Mouse (Mus musculus): ENCODE measurements around the gene Mcf2l. TPM values are rescaled to one million over a fixed set of nuclear protein-coding genes. Genes with fewer than 3 reads are reported as not detected.

The Mcf2l gene
- polyA plus RNA-seq, 1 experiment from 2014 or later, result 97.0 TPM

- H3K36me3 ChIP-seq, result peaks cover 3% of the 10 kb centered on the region; the same call in 1 of the 2 replicates
- H3K4me3 ChIP-seq, result no peak overlapping the region
- 82% methylated on average over 4 of the region's 4 CpGs for WGBS
- H3K4me1 ChIP-seq, result peaks cover 42% of the 10 kb centered on the region
- H3K9me3 ChIP-seq, result no peaks in the 10 kb centered on the region
- H3K27ac ChIP-seq, result no peak overlapping the region
- no peak for ATAC-seq (ENCODE audit: low FRiP score, low read depth)
- H3K27me3 ChIP-seq (replicated peaks), result 0 out of 2 replicates have a peak, but pooled peaks cover 3% of the 10 kb centered on the region
- H3K9ac ChIP-seq, result no peak overlapping the region
- peak overlapping the region; percentile 61 for H3K4me2 ChIP-seq (replicated peaks)
Observed at GRCm38 (mm10) chr8:12874971-12875370, 1.4 kb downstream of the Mcf2l start.

DNA sequence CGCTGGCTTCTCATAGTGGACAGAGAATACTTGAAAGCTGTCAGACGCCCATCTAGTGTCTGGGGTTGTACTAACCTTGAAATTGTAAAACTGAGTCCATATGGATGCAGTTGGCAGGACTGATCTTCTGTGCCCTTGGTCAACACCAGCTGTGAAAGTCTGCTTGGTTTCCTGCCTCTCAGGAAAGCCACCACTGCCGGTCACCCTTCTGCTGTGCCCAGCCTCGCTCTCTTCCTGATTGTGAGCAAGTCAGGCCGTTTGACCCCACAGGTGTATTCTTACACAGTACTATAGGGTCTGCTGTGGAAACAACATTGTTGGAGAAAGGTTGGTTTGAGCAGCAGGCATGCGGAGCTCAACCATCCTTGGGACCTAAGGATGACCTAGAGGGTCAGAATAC, 3.5 kb downstream of the Mcf2l start:
- Histone ChIP-seq H3K9ac (no peak overlapping the region), H3K36me3 (peaks cover 6% of the 10 kb centered on the region; the same call in 1 of the 2 replicates), H3K27me3 (replicated peaks) (0 out of 2 replicates have a peak, but pooled peaks cover 3% of the 10 kb centered on the region), H3K4me2 (replicated peaks) (no peak overlapping the region), H3K27ac (no peak overlapping the region), H3K4me3 (no peak overlapping the region), H3K9me3 (no peaks in the 10 kb centered on the region), H3K4me1 (peaks cover 29% of the 10 kb centered on the region)
- ATAC-seq (ENCODE audit: low FRiP score, low read depth), result no peak
- WGBS, result 84% methylated on average over 6 of the region's 6 CpGs

DNA sequence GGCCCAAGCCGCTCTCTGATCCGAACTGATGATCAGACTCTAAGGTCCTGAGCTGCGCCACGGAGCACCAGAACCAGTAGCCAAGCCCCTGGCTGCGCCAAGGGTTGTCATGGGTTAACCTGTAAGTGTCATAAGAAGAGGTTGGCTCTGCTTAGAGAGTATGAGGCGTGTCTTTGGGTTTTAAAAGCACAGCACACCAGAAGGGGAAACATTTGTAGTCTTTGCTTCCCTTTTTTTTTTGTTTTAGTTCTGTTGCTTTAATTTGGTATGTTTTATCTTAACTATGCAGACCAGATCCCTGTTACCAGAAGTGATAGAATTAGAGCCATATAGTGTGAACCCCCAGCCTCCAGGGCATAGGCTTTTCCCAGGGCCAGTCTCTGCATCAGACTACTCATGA, 6.6 kb downstream of the Mcf2l start:
- Histone ChIP-seq H3K4me1 (peaks cover 11% of the 10 kb centered on the region; the same call in 1 of the 2 replicates), H3K36me3 (peaks cover 21% of the 10 kb centered on the region; the same call in 1 of the 2 replicates), H3K27ac (no peak overlapping the region), H3K27me3 (replicated peaks) (no peaks in the 10 kb centered on the region), H3K9me3 (no peaks in the 10 kb centered on the region), H3K4me2 (replicated peaks) (no peak overlapping the region), H3K4me3 (no peak overlapping the region), H3K9ac (no peak overlapping the region)
- WGBS, result 95% methylated on average over 6 of the region's 6 CpGs
- no peak for ATAC-seq (ENCODE audit: low FRiP score, low read depth)

GRCm38 (mm10) chr8:12883051-12884004, 9.7 kb downstream of the Mcf2l start:
- Histone ChIP-seq H3K4me2 (replicated peaks) (no peak overlapping the region), H3K4me1 (no peaks in the 10 kb centered on the region), H3K27me3 (replicated peaks) (no peaks in the 10 kb centered on the region), H3K36me3 (peaks cover 29% of the 10 kb centered on the region), H3K9ac (no peak overlapping the region), H3K9me3 (no peaks in the 10 kb centered on the region), H3K27ac (no peak overlapping the region), H3K4me3 (no peak overlapping the region)
- 92% methylated on average over 21 of the region's 21 CpGs for WGBS
- ATAC-seq (ENCODE audit: low FRiP score, low read depth), result no peak

- Histone ChIP-seq H3K4me3 (no peak overlapping the region), H3K4me1 (no peaks in the 10 kb centered on the region), H3K9ac (no peak overlapping the region), H3K36me3 (peaks cover 25% of the 10 kb centered on the region), H3K27ac (no peak overlapping the region), H3K4me2 (replicated peaks) (no peak overlapping the region), H3K9me3 (no peaks in the 10 kb centered on the region), H3K27me3 (replicated peaks) (no peaks in the 10 kb centered on the region)
- ATAC-seq (ENCODE audit: low FRiP score, low read depth), result no peak
- WGBS, result 89% methylated on average over 16 of the region's 16 CpGs
Observed at GRCm38 (mm10) chr8:12887772-12888435, 14.3 kb downstream of the Mcf2l start.

DNA sequence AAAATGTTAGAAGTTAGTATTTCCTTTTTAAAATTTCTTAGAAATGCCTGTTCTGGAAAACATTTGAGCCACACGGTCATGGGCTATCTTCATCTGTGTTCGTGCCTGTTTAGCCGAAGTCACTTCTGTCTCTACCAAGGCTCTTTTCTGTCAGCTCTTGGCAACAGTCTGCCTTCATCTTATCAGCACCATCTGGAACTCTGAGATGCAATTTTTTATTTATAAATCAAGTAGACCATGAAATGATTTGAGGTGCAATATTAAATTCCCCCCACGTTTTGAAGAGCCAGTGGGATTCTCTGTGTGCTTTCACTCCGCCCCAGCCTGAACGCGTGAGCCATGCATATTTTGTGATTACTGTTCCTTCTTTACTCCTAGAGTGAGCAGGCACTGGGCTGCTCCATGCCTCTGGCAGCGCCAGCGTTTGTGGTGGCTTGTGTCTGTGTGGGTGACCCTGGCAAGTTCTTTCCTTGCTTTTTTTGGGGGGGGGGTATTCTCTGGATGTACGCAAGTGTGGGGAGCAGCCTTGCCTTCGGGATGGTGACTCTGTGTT, 15.5 kb downstream of the Mcf2l start:
- Histone ChIP-seq H3K4me2 (replicated peaks) (no peak overlapping the region), H3K36me3 (peaks cover 25% of the 10 kb centered on the region), H3K9ac (no peak overlapping the region), H3K27me3 (replicated peaks) (no peaks in the 10 kb centered on the region), H3K4me3 (no peak overlapping the region), H3K9me3 (no peaks in the 10 kb centered on the region), H3K27ac (no peak overlapping the region), H3K4me1 (no peaks in the 10 kb centered on the region)
- 90% methylated on average over 11 of the region's 11 CpGs for WGBS
- no peak for ATAC-seq (ENCODE audit: low FRiP score, low read depth)

DNA sequence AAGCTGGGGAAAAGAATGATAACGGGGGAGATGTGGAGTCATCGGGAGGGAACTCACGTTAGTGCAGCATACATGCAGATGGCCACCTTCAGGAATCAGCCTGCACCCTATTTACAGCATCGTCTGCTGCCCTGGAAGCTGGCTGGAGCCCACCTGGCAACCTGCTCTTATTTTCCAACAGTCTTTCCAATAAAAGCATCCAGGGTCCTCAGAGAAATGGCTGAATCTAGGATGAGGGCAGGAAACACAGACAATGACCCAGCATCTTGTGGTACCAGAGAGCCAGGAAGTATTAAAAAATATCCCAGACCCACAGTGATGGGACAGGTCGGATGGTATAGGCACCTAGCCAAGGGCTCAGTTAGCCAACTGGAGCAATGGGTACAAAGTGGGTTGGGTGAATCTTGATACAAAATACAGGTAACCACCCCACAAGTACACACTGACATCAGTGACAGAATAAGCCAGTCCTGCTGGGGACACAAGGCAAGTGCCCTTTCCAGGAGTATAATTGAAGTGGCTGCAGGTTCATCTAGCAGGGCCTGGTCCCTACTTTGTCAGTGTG, 19.4 kb downstream of the Mcf2l start:
- H3K27ac ChIP-seq, result no peak overlapping the region

DNA sequence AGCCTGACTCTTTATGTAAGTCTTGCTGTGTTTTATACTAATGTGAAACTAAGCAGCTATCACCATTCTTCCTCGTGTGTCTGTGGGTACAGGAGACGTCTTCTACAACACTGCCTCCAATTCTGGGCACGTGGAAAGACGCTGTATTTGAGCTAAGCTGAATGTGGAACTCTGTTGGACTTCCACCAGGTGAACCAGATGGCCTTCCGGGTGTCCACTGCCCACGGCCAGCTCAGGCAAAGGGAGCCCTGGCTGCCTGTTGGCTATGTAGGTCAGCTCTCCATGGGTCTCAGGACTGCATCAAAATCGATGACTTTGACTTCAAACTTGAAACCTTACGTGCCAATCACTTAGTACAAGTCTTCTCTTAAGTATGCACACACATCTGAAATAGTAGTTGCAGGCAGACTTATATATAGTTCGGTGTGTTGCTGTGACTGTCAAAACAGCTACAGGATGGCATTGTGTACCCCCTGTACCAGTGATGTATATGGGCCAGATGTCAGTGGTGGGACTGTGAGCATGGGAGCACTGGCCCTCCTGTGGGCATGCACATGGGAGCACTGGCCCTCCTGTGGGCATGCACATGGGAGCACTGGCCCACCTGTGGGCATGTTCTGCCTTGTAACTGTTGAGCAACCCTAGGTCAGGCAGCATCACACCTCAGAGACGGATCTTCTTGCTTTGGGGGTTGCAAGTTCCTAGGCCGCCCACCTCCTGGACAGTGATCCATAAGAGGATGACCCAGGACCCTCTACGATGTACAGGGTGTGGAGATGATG, 20.4 kb downstream of the Mcf2l start:
- WGBS, result 89% methylated on average over 12 of the region's 12 CpGs
- peaks cover 8% of the 10 kb centered on the region for H3K36me3 ChIP-seq
- no peak for ATAC-seq (ENCODE audit: low FRiP score, low read depth)

More for the DNA sequence above, 19.4 kb downstream of the Mcf2l start:
- ATAC-seq (ENCODE audit: low FRiP score, low read depth), result no peak
- H3K4me1 ChIP-seq, result no peaks in the 10 kb centered on the region
- 87% methylated on average over 5 of the region's 5 CpGs for WGBS
- H3K9ac ChIP-seq, result no peak overlapping the region
- H3K36me3 ChIP-seq, result peaks cover 11% of the 10 kb centered on the region
- no peak overlapping the region for H3K4me3 ChIP-seq
- no peaks in the 10 kb centered on the region for H3K9me3 ChIP-seq
- H3K27me3 ChIP-seq (replicated peaks), result no peaks in the 10 kb centered on the region
- no peak overlapping the region for H3K4me2 ChIP-seq (replicated peaks)

GRCm38 (mm10) chr8:12894783-12895534, 21.4 kb downstream of the Mcf2l start:
- H3K4me2 ChIP-seq (replicated peaks), result no peak overlapping the region
- no peaks in the 10 kb centered on the region for H3K9me3 ChIP-seq
- H3K27ac ChIP-seq, result no peak overlapping the region
- WGBS, result 83% methylated on average over 11 of the region's 11 CpGs
- ATAC-seq (ENCODE audit: low FRiP score, low read depth), result no peak
- no peaks in the 10 kb centered on the region for H3K27me3 ChIP-seq (replicated peaks)
- no peak overlapping the region for H3K9ac ChIP-seq
- H3K4me1 ChIP-seq, result no peaks in the 10 kb centered on the region
- H3K4me3 ChIP-seq, result no peak overlapping the region
- H3K36me3 ChIP-seq, result peaks cover 8% of the 10 kb centered on the region

More for the DNA sequence above, 20.4 kb downstream of the Mcf2l start:
- H3K4me1 ChIP-seq, result no peaks in the 10 kb centered on the region
- no peak overlapping the region for H3K9ac ChIP-seq
- H3K27me3 ChIP-seq (replicated peaks), result no peaks in the 10 kb centered on the region
- H3K4me2 ChIP-seq (replicated peaks), result no peak overlapping the region
- H3K9me3 ChIP-seq, result no peaks in the 10 kb centered on the region
- H3K27ac ChIP-seq, result no peak overlapping the region
- no peak overlapping the region for H3K4me3 ChIP-seq

DNA sequence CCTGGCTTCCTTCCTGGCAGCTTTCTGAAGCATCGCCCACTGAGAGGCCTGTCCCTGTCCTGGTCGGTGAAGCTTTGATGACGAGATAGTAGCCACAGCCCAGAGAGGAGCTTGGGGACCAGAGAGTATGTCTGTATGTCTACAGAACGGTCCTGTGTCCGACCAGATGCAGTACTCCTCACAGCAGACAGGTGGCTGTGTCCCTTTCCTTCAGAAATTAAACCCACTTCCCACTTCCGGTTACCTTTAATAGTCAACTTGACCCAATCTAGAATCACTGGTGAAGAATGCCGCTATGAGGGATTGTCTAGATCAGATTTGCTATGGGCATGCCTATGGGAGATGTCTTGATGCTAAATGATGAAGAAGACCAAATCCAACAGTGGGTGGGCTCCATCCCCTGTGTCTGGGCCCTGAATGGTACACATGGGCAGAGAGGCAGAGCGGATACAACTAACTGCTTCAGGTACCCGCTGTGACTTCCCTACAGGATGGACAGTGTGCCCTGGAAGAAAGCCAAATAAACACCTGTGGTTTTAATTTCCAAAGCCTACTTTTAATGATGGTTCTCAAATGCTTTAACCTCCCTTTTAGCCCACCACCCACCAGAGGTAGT, 22.0 kb downstream of the Mcf2l start:
- Histone ChIP-seq H3K4me2 (replicated peaks) (no peak overlapping the region), H3K27ac (no peak overlapping the region), H3K4me1 (no peaks in the 10 kb centered on the region), H3K9ac (no peak overlapping the region), H3K36me3 (peaks cover 4% of the 10 kb centered on the region), H3K27me3 (replicated peaks) (no peaks in the 10 kb centered on the region), H3K4me3 (no peak overlapping the region), H3K9me3 (no peaks in the 10 kb centered on the region)
- WGBS, result 70% methylated on average over 9 of the region's 9 CpGs
- no peak for ATAC-seq (ENCODE audit: low FRiP score, low read depth)
